Mouse (Mus musculus): ENCODE data around the gene Smpd4. TPM values are rescaled to one million over a fixed set of nuclear protein-coding genes. Genes with fewer than 3 reads are reported as not detected.

The Smpd4 gene
- total RNA-seq, 2 experiments from 2014 or later: 49.2 to 59.7 TPM

GRCm38 (mm10) chr16:17669886-17670285 is 50.7 kb downstream of the Smpd4 start:
- Histone ChIP-seq H3K27ac (no peak overlapping the region), H3K4me3 (no peak overlapping the region)
- DNase-seq (ENCODE audit: low spot score in 2 of 2): no peak
- TF ChIP-seq CTCF (conservative IDR thresholded peaks at IDR 0.05): no peak

Other genes starting within 250 kb of the Smpd4 start
- gene Snap29, start 213.4 kb upstream of the Smpd4 start, total RNA-seq (2021): 10 to 100 TPM; 19.4 to 20.6 TPM
- gene Pi4ka, start 213.0 kb upstream of the Smpd4 start, total RNA-seq (2021): 100 to 1,000 TPM; 275 to 301 TPM
- gene Crkl, start 167.4 kb upstream of the Smpd4 start, total RNA-seq (2021): 10 to 100 TPM; 33.5 to 37.4 TPM
- gene Aifm3, start 129.7 kb upstream of the Smpd4 start, total RNA-seq (2021): 100 to 1,000 TPM; 112 to 116 TPM
- gene Lztr1, start 110.7 kb upstream of the Smpd4 start, total RNA-seq (2021): 100 to 1,000 TPM; 186 to 201 TPM
- 10 to 100 TPM; 42.3 to 45.4 TPM for gene Thap7, start 88.2 kb upstream of the Smpd4 start, total RNA-seq (2021)
- gene Lrrc74b, start 58.1 kb upstream of the Smpd4 start, total RNA-seq (2021): under 1 TPM; 0.36 to 0.56 TPM
- gene P2rx6, start 57.5 kb upstream of the Smpd4 start, total RNA-seq (2021): 1 to 10 TPM in 1 of 2 experiments, under 1 TPM in 1; 0.95 to 1.4 TPM
- gene Slc7a4, start 36.1 kb upstream of the Smpd4 start, total RNA-seq (2021): 100 to 1,000 TPM; 102 to 105 TPM
- 10 to 100 TPM; 38.1 to 54.2 TPM for gene Ccdc74a, start 27.1 kb downstream of the Smpd4 start, total RNA-seq (2021)
- gene Med15, start 113.5 kb downstream of the Smpd4 start, total RNA-seq (2021): 10 to 100 TPM; 76.7 to 81.8 TPM
- gene Klhl22, start 140.3 kb downstream of the Smpd4 start, total RNA-seq (2021): 100 to 1,000 TPM; 101 TPM
- 1 to 10 TPM; 2.5 to 2.7 TPM for gene Scarf2, start 177.9 kb downstream of the Smpd4 start, total RNA-seq (2021)
- 1 to 10 TPM; 3.2 to 4.5 TPM for gene B830017H08Rik, start 213.8 kb downstream of the Smpd4 start, total RNA-seq (2021)
- gene Car15, start 219.0 kb downstream of the Smpd4 start, total RNA-seq (2021): 10 to 100 TPM; 13.1 to 16.8 TPM

Measured in layer of hippocampus, adult 2 months (tissue).